Mouse (Mus musculus): ENCODE data around the gene Polr2l.

DNA sequence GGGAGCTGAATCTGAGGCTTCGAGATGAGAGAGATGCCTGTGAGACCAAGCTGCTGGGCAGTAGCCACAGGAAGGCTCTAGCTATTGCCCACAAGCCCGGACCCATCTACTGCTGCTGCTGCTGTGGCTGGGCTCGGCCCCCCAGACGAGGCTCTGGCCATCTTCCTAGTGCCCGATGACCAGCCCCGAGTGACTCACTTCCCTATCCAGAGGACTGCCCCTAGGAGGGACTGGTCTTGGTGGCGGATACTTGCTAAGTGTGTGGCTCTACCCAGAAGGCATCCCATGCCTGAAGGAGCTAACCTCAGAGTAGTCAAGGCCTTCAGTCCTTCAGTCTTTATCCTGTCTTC is 8.9 kb downstream of the Polr2l start:
- TF ChIP-seq CTCF (IDR thresholded peaks at IDR 0.05) (no peak), EP300 (IDR thresholded peaks at IDR 0.05) (no peak)
